Mouse (Mus musculus): ENCODE results near the gene Med16.

Med16 gene

DNA sequence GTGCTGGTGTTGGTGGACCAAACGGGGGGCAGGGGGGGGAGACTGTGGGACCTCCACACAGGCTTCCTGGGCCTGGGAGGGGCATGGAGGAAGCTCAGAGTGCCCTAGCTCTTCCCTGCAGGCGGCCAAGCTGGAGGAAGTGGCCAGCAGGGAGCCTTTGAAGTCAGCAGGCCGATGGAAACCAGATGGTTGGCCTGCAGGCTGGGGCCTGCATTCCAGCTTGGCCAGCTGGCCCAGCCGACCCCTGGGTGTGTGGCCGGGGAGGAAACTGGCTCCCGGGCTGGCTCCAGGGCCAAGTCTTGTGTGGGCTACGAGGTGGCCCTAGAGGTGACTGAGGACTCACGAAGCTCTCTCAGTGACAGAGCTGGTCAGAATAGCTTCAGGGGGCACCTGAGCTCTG, 24.0 kb upstream of the Med16 start:
- peak; percentile 99 for DNase-seq

DNA sequence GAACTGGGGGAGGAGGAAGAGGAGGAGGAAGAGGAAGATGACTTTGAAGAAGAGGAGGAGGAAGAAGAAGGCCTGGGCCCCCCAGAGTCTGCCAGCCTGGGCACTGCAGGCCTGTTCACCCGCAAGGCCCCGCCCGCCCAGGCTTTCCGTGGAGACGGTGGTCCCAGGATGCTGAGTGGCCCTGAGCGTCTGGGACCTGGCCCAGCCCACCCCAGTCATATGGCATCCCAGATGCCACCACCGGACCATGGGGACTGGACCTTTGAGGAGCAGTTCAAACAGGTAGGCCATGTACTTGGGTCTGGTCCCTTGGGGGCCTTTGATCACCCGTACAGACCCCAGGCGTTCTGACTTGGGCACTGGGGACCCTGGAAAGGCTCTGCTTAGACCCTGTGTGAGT, 23.1 kb upstream of the Med16 start:
- DNase-seq: peak; percentile 93

DNA sequence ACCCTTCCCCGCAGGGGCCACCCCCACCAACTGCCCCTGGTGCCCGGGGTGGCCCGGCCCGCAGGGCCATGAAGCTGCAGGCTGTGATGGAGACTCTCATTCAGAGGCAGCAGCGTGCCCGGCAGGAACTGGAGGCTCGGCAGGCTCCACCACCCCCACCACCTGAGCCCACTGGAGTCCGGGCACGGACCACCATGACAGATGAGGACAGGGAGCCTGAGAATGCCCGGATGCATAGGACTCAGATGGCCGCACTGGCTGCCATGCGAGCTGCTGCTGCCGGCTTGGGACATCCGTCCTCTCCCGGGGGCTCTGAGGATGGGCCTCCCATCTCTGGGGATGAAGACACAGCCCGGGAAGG, 22.1 kb upstream of the Med16 start:
- no peak for DNase-seq

DNA sequence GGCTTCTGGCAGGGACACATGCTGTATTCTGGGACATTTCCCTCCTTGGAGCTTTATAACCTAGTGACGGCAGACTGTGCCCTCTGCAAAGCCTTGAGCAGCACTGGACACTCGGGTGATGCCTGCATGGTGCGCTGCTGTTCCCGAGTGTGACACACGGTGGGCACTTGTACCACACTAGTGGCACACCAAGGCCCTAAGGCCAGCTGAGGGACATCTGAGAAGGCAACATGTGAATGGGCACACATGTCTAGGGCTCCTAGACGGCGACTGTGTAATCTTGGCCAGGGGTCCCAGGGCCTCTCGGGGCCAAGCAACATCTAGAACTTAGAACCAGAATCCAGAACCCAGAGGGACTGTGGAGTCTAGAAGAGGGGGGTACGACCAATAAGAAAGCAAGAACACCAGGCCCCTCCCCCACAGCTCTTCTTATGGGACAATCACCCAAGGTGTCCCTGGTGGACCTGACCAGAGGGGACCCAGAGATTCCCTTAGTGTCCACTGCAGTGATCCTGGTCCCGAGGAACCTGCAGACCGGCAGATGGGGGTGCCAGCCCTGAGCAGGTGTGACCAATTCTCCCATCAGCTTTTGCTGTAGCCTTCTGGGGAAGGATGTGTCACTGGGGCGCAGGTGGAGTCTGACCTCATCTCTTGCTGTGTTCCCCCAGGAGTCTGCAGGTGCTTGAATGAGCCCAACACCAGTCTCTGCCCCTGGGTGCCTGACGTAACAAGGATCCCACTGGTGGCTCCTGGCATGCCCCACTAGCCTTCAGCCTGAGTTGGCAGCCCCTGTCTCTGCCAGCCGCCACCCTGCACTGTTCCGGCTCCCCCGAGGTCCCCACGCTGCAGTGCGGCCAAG, 21.5 kb upstream of the Med16 start:
- DNase-seq: peak; percentile 93

DNA sequence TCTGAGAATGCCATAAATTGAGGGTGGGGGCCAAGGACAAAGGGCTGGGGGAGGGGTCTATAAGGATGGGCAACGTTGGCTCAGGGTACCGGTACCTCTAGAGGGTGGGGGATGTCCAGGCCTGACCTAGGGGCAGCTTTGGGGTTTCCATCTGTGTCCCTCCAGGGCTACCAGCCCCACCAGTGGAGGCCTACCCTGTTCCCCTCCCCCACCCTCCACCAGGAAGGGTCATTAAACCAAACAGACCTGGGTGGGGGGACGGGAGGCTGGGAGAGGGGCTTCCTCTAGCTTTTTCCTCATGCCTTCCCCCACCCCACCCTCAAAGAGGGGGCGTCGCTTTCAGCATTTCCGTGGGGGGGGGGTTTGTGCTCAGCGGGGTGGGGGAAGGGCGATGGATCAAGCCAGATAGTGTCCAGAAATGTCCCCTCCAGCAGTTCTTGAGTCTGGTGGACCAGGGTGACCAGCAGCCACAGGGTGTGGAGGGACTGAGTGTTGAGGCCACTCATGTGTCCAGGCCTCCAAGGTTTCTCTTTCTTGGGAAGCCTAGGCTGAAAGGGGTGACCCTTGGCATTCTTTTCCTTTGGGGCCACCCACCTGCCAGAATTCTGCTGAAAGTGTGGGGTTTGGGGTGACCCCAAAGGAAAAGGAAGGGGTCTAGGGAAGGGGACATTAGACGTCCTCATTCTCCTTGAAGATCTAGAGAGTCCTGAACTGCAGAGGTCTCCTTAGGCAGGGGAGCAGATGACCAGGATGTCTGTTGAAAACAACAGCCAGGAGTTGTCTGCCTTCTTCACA, 20.4 kb upstream of the Med16 start:
- peak; percentile 91 for DNase-seq

DNA sequence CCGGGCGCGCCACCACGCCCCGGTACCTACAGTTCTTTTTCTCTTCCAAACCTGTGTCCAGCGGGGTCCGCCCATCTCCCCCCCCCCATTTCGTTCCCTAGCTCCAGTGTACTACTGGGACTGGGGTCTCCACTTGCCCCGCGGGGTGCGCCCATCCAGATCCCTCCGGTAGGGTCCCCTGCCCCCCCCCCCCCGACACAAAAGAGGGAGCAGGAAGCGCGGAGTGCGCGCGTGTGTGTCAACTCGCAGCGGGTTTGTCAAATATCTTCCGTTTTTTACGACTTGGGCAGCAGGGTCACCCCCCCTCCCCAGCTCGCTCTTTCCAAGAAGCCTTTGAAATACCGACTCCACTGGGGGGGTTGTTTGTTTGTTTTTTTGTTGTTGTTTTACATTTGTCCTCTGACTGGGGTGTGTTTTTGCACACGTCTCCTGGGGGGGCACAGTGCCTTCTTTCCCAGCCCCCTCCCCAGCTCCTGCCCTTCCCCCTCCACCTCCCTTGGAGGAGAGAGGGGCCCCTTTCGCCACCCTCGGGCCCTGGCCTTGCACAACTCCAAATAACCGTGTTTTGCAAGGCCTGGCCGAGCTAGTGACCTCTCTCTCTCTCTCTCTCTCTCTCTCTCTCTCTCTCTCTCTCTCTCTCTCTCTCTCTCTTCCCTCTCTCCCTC, 19.4 kb upstream of the Med16 start:
- peak; percentile 96 for DNase-seq

DNA sequence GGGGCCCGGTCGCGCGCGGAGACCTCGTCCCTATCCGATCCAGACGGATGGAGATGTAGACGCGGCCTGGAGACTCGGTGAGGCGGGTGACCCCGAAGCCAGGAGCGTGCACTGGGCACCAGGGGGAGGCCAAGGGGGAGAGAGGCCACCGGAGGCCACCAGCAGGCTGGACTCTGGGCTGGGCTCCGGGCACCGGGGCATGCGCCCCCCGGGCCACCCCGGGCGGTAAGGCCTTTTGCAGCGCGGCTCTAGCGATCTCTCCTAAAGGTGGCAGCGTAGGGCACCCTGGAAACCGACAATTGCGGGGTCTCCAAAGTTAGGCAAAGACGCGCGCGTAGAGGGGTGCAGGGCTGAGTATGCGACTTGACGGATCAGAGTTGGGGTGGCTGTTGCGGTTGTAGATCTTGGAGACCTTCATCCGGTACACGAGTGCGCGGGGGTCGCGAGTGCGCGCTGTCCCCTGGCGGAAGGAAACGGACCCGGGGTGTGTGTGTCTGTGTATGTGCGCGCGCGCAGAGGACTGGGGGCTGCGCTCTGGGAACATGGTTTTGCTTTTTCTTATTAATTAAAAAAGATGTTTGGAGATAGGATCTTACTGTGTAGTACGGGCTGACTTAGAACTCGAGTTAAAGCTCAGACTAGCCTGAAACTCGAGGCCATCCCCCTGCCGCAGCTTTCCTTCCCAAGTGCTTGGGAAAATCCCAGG, 18.8 kb upstream of the Med16 start:
- peak; percentile 97 for DNase-seq

DNA sequence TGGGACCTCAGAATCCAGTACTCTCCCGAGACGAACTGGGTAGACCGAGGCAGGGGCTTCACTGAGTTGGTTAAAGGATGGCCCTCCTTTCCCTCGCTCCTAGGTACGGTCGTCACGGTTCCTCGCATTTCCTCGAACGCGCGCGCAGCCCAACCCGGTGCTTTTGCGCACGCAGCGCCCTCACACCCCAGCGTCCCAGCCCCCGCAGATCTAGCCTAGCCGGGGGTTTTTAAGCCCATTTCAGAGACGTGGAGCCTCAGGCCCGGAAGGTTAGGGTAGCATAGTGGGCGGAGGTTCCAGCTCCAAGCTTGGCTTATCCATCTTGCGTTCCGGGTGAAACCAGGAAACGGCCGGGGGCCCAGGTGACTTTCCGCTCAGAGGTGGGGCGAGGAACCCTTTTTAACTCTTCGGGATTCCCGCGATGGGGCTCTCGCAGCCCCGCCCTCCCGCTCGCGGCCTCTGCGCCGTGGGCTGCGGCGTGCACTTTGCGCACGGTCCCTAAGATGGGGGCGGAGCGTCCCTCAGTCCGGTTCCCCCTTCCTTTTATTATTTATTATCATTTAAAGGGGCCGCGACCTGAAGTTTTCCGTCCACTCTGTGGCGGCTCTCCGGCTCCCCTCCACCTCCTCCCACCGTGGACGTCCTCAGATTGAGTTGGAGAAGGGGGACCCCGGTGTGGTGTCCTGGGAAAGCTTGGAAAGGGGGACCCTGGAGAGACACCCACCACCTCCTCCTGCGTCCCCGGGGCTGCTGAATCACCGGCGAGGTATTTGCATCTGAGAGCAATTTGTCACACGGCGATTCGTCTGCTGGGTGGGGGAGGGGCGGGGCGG, 18.0 kb upstream of the Med16 start, which contains the start of gene Arid3a:
Gene Arid3a (plus strand): TSS at position 553 of the 833 bp plus-strand sequence.
- DNase-seq: peak; percentile 99

DNA sequence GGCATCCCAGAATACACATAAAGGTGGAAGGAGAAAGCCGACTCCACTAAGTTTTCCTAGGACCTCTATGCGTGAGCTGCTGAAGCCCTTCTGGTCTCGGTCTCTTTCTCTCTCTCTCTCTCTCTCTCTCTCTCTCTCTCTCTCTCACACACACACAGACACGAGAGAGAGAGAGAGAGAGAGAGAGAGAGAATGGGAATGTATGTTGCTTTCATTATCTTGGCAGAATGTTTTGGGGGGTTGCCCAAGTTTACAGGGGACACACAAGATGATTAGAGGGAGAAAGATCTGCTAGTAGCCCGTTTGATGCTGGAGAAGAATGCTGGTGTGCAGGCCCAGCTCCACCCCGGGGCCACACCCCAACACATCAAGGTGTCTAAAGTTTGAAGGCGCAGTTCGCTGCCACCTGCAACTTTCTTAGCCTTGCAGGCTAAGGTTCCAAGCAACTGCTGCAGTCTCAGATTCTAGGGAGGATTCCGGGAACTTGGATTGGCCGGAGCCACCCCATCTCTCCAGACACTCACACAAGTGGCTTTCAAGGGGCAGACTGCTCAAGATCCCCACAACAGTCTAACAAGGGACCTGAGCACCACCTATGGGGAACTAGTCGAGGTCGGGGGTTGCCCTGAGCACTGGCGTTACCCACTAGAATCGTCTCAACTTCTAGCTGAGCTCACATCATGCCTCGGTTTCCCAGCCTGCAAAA, 17.2 kb upstream of the Med16 start:
- DNase-seq: no peak

DNA sequence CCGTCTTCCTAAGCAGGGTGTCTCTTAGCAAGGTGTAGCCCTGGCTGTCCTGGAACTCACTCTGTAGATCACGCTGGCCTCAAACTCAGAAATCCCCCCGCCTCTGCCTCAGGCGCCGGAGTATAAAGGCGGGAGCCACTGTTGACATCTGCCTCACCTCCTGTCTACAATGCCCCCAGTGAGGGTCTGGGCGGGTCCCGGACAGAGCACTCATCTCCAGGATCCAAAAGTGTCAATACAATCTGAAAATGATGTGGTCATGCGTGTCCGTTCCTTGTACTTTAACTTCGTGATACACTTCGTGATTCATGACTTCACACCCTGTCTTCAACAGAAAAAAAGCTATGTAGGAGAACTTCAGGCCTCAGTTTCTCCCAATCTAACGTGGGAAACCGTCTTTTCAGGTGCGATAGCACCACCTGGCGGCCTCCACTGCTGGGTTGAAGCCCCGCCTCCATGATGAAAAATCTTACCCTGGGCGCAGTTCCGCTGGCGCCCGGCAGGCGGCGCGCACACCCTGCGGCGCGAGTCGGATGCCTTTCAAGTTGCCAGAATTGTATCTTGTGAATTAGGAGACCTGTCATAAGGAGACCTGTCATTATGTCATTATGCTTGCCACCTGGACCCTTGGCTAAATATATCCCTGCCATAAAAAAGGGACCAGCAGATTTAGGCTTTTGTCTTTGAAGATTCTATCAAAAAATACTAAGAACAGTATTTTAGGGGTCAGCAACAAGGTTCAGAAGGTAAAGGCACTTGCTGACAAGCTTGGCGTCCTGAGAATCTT, 16.5 kb upstream of the Med16 start:
- DNase-seq: peak; percentile 98

DNA sequence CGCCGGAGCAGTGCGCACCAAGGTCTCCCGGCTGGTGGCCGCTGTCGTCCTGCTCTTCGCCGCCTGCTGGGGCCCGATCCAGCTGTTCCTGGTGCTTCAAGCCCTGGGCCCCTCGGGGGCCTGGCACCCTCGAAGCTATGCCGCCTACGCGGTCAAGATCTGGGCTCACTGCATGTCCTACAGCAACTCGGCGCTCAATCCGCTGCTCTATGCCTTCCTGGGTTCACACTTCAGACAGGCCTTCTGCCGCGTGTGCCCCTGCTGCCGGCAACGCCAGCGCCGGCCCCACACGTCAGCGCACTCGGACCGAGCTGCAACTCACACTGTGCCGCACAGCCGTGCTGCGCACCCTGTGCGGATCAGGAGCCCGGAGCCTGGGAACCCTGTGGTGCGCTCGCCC, 12.8 kb upstream of the Med16 start:
- no peak for DNase-seq

DNA sequence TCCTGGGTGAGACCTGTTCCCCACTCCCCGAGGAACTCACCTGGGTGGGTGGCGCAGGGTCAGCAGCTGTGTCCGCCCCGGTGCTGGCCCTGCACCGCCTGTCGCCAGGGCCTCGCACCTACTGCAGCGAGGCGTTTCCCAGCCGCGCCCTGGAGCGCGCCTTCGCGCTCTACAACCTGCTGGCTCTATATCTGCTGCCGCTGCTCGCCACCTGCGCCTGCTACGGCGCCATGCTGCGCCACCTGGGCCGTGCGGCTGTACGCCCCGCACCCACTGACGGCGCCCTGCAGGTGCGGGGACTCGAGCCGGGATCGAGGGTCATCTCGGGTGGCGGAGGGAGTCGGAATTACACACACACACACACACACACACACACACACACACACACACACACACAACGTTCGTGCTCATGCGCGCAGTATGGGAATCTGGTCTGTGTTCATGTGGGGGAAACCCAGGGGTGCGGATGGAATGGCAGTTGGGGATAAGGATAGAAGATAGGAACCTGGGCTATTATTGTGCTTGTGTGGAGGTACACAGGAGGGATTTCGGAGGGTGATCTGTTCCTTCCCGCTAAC, 12.3 kb upstream of the Med16 start, which contains the start of gene R3hdm4:
Gene R3hdm4 (minus strand): TSS at position 251 of the 578 bp plus-strand sequence.
- no peak for DNase-seq

DNA sequence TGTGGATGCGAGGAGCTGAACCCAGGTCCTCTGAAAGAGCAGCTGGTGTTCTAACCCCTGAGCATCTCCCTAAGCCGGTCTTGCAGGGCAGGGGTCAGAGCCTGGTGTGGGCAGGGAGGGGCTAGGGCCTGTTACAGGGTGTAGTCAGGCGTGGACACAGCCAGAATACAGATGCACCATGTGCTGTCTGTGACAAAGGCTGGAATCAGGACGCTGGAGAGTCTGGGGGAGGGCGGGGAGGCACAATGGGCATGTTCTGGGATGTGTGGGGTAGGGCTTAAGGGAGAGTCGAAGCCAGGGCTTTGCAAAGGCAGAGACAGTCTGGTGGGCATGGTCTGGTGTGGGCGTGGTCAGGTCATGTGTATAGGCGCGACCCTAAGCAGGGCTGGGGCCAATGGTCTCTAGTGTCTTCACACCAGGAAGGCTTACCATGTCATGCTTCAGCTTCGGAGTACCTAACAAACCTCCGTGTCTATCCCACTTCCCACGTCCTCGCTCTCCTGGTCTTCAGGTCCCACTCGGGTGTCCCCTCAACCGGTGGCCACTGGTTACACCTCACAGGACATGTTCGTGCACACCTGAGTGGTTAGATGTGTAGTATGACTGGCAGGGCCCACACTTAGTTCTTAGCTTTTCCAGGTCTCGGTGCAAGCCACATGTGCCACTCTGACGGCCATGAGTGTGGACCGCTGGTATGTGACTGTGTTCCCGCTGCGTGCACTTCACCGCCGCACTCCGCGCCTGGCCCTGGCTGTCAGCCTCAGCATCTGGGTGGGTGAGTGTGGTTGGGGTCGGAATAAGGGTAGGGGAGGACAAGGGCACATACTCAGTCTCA, 11.6 kb upstream of the Med16 start:
- DNase-seq: no peak

DNA sequence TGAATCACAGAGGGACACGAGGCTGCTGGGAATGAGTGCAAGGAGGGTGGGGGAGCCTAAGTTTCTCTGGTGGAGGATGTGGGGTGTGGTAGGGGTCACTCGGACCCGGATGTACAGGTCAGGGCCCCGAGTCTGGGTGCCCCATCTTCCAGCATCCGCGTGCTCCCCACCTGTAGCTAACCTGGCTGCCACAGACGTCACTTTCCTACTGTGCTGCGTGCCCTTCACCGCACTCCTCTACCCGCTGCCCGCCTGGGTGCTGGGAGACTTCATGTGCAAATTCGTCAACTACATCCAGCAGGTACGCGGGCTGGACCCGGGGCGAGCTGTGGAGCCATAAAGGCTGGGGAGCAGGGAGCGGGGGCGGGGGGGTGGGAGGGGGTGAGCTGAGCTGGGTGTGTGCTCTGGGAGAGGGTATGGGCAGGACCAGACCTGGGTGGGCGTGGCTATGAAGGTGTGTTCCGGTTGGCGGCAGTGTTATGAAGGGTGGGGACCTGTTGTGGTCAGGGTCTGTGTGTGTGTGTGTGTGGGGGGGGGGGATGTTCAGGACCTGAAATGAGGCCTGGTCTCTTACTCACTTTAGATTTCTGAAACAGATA, 10.6 kb upstream of the Med16 start:
- DNase-seq: no peak

DNA sequence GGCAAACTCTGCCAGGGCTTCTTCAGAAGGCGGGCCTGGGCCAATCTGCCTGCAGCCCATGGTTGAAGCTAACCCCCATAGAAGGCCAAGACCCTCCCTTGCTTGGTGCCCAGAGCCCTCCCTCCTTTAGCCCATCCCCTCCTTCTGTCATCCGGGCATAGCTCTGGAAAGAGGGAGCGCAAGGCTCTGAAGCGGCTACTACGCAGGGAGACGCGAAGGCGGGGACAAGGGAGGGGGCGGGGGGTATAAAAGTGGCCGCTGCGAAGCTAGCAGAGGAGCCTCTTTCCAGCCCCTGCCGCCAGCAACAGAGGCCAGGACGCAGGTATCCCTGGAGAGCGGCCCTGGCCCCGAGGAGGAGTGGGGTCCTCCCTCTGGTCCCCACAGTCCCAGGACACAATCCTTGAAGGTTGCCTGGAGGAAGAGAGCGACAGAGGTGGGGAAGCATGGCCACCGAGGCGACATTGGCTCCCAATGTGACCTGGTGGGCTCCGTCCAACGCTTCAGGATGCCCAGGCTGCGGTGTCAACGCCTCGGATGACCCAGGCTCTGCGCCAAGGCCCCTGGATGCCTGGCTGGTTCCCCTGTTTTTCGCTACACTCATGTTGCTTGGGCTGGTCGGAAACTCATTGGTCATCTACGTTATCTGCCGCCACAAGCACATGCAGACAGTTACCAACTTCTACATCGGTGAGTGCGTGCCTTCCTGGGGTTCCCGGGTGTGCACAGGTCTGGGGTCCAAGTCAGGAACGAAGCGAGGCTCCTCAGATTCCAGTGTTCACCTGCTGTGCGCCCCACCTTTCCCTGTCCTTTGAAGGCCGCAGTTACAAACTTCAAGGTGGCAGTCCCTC, 9.7 kb upstream of the Med16 start:
- peak; percentile 94 for DNase-seq

DNA sequence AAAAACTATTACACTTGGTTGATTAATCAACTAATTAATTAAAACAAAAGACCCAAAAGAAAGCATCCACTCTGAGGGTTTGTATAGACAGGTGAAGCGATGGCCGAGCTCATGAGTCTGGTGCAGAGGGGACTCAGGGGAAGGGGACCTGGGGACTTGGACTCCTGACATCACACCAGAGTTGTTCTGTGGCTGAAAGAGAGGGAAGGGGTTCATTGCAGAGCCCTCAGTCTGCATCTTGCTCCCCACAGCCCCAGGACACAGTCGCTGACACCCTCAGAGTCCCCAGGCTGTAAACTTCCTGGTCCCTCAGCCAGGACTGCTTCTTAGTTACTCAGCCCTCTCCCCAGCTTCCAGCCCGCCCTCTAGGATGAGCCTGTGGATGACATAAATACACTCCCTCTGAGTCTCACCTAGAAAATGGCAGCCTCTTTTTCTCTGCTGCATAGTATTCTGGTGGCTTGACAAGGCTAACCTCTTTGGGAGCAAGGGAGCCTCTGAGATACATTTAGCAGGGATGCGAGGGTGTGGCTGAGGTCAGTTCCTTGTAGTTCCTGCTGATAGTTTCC, 8.9 kb upstream of the Med16 start:
- peak; percentile 91 for DNase-seq
